Mouse (Mus musculus): ENCODE measurements around the gene Paqr5.

DNA sequence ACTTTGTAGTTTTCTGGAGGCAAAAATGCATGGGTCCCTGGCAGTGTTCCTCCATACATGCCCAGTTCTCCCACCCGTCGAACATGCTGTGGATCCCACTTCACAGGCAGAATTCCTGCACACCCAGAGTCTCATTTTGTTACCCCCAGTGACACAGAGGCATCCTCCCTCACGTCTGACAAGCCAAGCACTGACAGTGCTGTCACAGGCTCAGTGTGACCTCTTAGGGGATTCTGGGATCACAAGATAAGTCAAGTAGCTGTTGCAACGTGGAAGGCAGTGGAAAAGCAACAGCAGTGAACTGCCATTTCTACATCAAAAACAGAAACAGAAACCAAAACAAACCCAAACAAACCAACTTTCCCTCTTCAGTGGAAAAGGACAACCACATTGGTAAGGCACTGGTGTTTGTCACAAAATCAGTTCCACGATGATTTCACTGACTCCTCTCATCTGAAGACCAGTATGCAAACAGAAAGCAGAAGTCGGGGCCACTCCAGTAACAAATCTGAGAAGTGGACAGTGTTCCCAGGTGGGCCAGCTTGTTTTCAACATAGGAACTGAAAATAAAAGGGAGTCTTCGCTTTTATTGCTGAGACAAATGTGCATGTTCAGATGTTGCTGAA, 31.3 kb upstream of the Paqr5 start:
- TF ChIP-seq USF1 (IDR thresholded peaks at IDR 0.05; ENCODE audit: low read depth) (no peak), POLR2A (IDR thresholded peaks at IDR 0.05; ENCODE audit: insufficient read length, low read depth) (no peak), POLR2AphosphoS2 (IDR thresholded peaks at IDR 0.05; ENCODE audit: insufficient read length, low read depth) (no peak), TCF12 (IDR thresholded peaks at IDR 0.05; ENCODE audit: insufficient read depth, poor library complexity, severe bottlenecking) (no peak), MYOG (IDR thresholded peaks at IDR 0.05; ENCODE audit: control insufficient read depth in 1 of 3, insufficient read depth in 1 of 3, insufficient read length in 2 of 3, low read depth in 2 of 3) (no peak)

All from myocyte (in vitro differentiated cells).